Mouse (Mus musculus) intestine, embryonic 14.5 days (tissue): ENCODE results near the gene Akp3. TPM values are rescaled to one million over a fixed set of nuclear protein-coding genes. Genes with fewer than 3 reads are reported as not detected.
A peak's percentile ranks its signal among the peaks of the same experiment; 100 is the strongest.

Experiments
- ATAC-seq: fragments of 200-750 bp; cut with Nextera tagmentation; replicated peaks from 2 replicates; pipeline ENCODE4 v1.8.0; 2017; ENCODE audit warnings: low read depth, moderate number of reproducible peaks, moderate TSS enrichment, moderate library complexity; ENCODE audit not compliant: low FRiP score, low TSS enrichment
- DNase-seq: peaks from one replicate; pipeline ENCODE4 v3.0.0-alpha.2; 2018; ENCODE audit warnings: low spot score
- H3K27ac ChIP-seq: fragments of 300-500 bp; sonication (generic); 2 replicates; pipeline ENCODE4 v1.5.1; 2014; ENCODE audit warnings: low read depth, mild to moderate bottlenecking, control low read depth
- H3K27me3 ChIP-seq: fragments of 300-500 bp; sonication (generic); replicated peaks from 2 replicates; pipeline ENCODE4 v1.6.1; 2014; ENCODE audit warnings: low read length, control low read depth; ENCODE audit not compliant: control insufficient read depth, insufficient read depth
- H3K36me3 ChIP-seq: fragments of 300-500 bp; sonication (generic); 2 replicates; pipeline ENCODE4 v1.6.1; 2014; ENCODE audit warnings: low read length, control low read depth; ENCODE audit not compliant: control insufficient read depth, insufficient read depth
- H3K4me1 ChIP-seq: fragments of 300-500 bp; sonication (generic); replicated peaks from 2 replicates; pipeline ENCODE4 v1.6.1; 2014; ENCODE audit warnings: low read length, control low read depth, mixed read lengths; ENCODE audit not compliant: control insufficient read depth, insufficient read depth
- H3K4me2 ChIP-seq: fragments of 300-500 bp; sonication (generic); 2 replicates; pipeline ENCODE4 v1.6.1; 2014; ENCODE audit warnings: low read length
- H3K4me3 ChIP-seq: fragments of 300-500 bp; sonication (generic); 2 replicates; pipeline ENCODE4 v1.5.1; 2014; ENCODE audit warnings: low read depth, low read length, control low read depth, mixed read lengths
- H3K9ac ChIP-seq: fragments of 300-500 bp; sonication (generic); 2 replicates; pipeline ENCODE4 v1.6.1; 2014; ENCODE audit warnings: mild to moderate bottlenecking, low read length
- H3K9me3 ChIP-seq: fragments of 300-500 bp; sonication (generic); 2 replicates; pipeline ENCODE4 v1.6.1; 2016; ENCODE audit warnings: low read length, control low read depth; ENCODE audit not compliant: control insufficient read depth
- WGBS: fragments of 180-500 bp; shearing (Covaris S2); extraction: QIAGEN DNeasy Blood & Tissue Kit; methylation state at CpG from one replicate; pipeline ENCODE4 v1.1.7; 2014; 5-methylcytosine and 5-hydroxymethylcytosine counted together
- polyA plus RNA-seq: library from polyadenylated mRNA; unstranded; fragments of >200 nt; fragmentation: Nextera tagmentation; extraction: Ambion mirVana; gene quantifications from 2 replicates; pipeline ENCODE4 v1.2.1, GENCODE M21; 2014

The Akp3 gene
- polyA plus RNA-seq, 1 experiment from 2014 or later: not detected

- 74% methylated on average over 3 of the region's 3 CpGs for WGBS
- ATAC-seq (no peak), DNase-seq (no peak)
- H3K4me2 ChIP-seq: no peak overlapping the region
- no peak overlapping the region for H3K9ac ChIP-seq
- no peaks in the 10 kb centered on the region for H3K36me3 ChIP-seq
- H3K4me3 ChIP-seq: no peak overlapping the region
- no peaks in the 10 kb centered on the region for H3K9me3 ChIP-seq
- H3K4me1 ChIP-seq: no peaks in the 10 kb centered on the region
- peaks cover 53% of the 10 kb centered on the region for H3K27me3 ChIP-seq
- H3K27ac ChIP-seq: no peak overlapping the region
Observed at GRCm38 (mm10) chr1:87159396-87159795, 34.6 kb downstream of the Akp3 start.

GRCm38 (mm10) chr1:87164164-87164795 is 39.5 kb downstream of the Akp3 start:
- Histone ChIP-seq H3K36me3 (no peaks in the 10 kb centered on the region), H3K9me3 (no peaks in the 10 kb centered on the region), H3K4me1 (no peaks in the 10 kb centered on the region), H3K9ac (no peak overlapping the region), H3K27me3 (peaks cover 42% of the 10 kb centered on the region), H3K4me2 (no peak overlapping the region), H3K27ac (no peak overlapping the region), H3K4me3 (no peak overlapping the region)
- ATAC-seq (no peak), DNase-seq (no peak)
- 25% methylated on average over 11 of the region's 11 CpGs for WGBS

DNA sequence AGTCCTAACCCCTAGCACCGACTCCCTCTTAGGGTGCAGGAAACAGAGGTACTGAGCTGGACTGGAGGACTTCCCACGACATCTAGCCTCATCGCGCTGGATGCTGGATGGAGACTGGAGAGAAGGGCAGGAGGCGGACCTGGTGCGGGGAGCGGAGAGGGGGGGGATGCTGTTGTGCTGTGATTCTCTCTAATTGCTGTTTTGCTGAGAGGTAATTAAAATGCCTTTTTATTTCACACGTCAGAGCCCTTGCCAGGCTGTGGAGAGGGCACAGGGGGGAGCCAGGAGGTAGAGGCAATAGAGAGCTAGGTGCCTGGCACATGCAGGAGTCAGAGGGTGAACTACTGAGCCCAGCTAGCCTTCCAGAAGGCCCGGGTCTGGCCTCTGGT is 40.0 kb downstream of the Akp3 start:
- Histone ChIP-seq H3K4me2 (no peak overlapping the region), H3K9me3 (no peaks in the 10 kb centered on the region), H3K4me3 (no peak overlapping the region), H3K27me3 (peaks cover 44% of the 10 kb centered on the region), H3K9ac (no peak overlapping the region), H3K36me3 (no peaks in the 10 kb centered on the region), H3K4me1 (no peaks in the 10 kb centered on the region), H3K27ac (no peak overlapping the region)
- no peak for DNase-seq
- WGBS: 54% methylated on average over 9 of the region's 9 CpGs
- no peak for ATAC-seq

DNA sequence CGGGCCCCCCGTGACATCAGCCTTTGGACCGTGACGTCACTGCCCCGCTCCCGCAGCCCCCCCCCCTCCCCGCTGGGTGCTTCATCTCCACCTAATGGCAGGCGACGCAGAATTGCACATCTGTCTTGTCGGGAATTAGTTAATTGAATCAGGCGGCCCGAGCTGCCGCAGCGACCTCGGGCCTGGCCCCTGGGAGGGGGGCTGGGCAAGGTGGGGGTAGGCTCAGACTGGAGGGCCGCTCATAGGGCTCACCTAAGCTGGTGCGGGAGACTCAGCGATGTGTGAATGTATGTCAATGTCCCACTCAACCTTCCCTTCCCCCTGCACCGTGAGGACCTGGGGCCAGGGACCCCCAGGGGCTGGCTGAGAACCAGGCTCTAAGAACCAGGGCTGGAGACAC is 45.7 kb downstream of the Akp3 start:
- 13% methylated on average over 17 of the region's 19 CpGs for WGBS
- Histone ChIP-seq H3K27me3 (peaks cover 55% of the 10 kb centered on the region), H3K4me1 (no peaks in the 10 kb centered on the region), H3K4me2 (peak overlapping the region; percentile 13; the same call in 1 of the 2 replicates), H3K9me3 (no peaks in the 10 kb centered on the region), H3K36me3 (no peaks in the 10 kb centered on the region), H3K4me3 (no peak overlapping the region), H3K9ac (no peak overlapping the region), H3K27ac (no peak overlapping the region)
- DNase-seq (no peak), ATAC-seq (no peak)

- ATAC-seq (no peak), DNase-seq (no peak)
- Histone ChIP-seq H3K4me1 (no peaks in the 10 kb centered on the region), H3K9me3 (no peaks in the 10 kb centered on the region), H3K9ac (no peak overlapping the region), H3K4me2 (no peak overlapping the region), H3K36me3 (no peaks in the 10 kb centered on the region), H3K27me3 (peaks cover 54% of the 10 kb centered on the region), H3K4me3 (no peak overlapping the region), H3K27ac (no peak overlapping the region)
- WGBS: 81% methylated on average over 1 of the region's 1 CpGs
Observed at GRCm38 (mm10) chr1:87171312-87171711, 46.5 kb downstream of the Akp3 start.

- Histone ChIP-seq H3K4me3 (no peak overlapping the region), H3K9ac (no peak overlapping the region), H3K9me3 (no peaks in the 10 kb centered on the region), H3K27me3 (peaks cover 47% of the 10 kb centered on the region), H3K36me3 (no peaks in the 10 kb centered on the region), H3K4me1 (no peaks in the 10 kb centered on the region), H3K4me2 (no peak overlapping the region), H3K27ac (no peak overlapping the region)
- WGBS: 43% methylated on average over 9 of the region's 9 CpGs
- ATAC-seq (no peak), DNase-seq (no peak)
Observed at GRCm38 (mm10) chr1:87172316-87172715, 47.5 kb downstream of the Akp3 start.

DNA sequence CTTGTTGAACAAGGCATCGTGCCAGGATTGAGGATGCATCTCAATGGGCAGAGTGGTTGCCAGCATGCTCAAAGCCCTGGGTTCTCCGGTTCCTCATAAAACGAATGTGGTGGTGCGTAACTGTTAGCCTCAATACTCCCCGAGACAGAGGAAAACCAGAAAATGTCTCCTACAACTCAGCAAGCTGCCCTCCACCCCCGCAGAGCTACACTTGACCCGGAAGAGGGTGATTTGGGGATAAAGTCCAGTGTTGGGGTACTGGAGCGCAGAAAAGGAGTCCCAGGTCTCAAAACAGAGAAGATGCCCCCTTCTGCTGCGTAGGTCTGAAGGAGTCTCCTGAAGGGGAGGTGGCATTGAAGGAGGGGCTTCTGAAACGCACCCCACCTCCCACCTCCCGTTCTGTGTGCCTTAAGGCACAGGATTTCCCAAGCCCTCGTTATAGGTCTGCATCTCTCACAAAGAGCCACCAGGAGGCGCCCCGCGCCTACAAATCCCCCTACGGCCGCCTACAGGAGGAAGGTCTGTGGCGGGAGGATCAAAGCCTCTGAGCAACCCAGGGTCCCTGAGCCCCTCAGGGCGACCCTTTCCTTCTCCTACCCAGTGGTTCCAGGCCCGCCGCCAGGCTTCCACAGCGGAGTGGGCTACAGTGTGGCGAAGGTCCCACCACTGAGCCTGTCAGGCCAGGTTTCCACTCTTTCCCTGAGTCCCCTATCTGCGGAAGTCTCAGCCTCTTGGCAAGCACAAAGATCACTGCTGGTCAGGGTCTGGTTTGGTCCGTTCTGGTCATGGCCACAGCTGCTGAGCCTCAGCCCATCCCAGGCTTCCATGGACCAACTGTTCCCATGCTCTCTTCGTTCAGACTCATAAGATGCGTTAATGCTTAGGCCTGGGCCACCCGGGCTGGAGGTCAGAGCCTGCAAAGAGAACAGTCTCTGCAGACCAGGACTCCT is 49.5 kb downstream of the Akp3 start:
- Histone ChIP-seq H3K4me3 (no peak overlapping the region), H3K36me3 (no peaks in the 10 kb centered on the region), H3K9ac (no peak overlapping the region), H3K9me3 (no peaks in the 10 kb centered on the region), H3K4me2 (no peak overlapping the region), H3K27me3 (peaks cover 32% of the 10 kb centered on the region; the same call in 1 of the 2 replicates), H3K27ac (no peak overlapping the region), H3K4me1 (no peaks in the 10 kb centered on the region)
- 29% methylated on average over 28 of the region's 28 CpGs for WGBS
- DNase-seq (peak; percentile 78), ATAC-seq (peak; percentile 33)

GRCm38 (mm10) chr1:87175852-87176292 is 51.1 kb downstream of the Akp3 start:
- Histone ChIP-seq H3K27ac (no peak overlapping the region), H3K4me2 (no peak overlapping the region), H3K9ac (no peak overlapping the region), H3K36me3 (no peaks in the 10 kb centered on the region), H3K4me1 (no peaks in the 10 kb centered on the region), H3K27me3 (peaks cover 18% of the 10 kb centered on the region; the same call in 1 of the 2 replicates), H3K9me3 (no peaks in the 10 kb centered on the region), H3K4me3 (no peak overlapping the region)
- DNase-seq (peak; percentile 71), ATAC-seq (peak; percentile 60)
- 18% methylated on average over 11 of the region's 11 CpGs for WGBS
